Mouse (Mus musculus) myocyte (in vitro differentiated cells): ENCODE data around the gene Rnaseh2b.

ENCODE experiments used
- CEBPB ChIP-seq: IDR thresholded peaks from 2 replicates; pipeline ENCODE4 v1.6.1; 2011; ENCODE audit warnings: mild to moderate bottlenecking, moderate library complexity; ENCODE audit not compliant: poor library complexity, insufficient read depth, severe bottlenecking
- E2F4 ChIP-seq: IDR thresholded peaks from one replicate; pipeline ENCODE4 v1.6.1; 2011; ENCODE audit warnings: mild to moderate bottlenecking, control low read depth, moderate library complexity; ENCODE audit not compliant: insufficient read depth
- MAX ChIP-seq: IDR thresholded peaks from one replicate; pipeline ENCODE4 v1.6.1; 2011; ENCODE audit warnings: low read depth, mild to moderate bottlenecking, control low read depth
- MYOD1 ChIP-seq, 3 experiments: IDR thresholded peaks; one replicate each; pipeline ENCODE4 v1.6.1; 2011; ENCODE audit warnings: control low read depth in 2 of 3, low read depth in 2 of 3, mild to moderate bottlenecking in 2 of 3, moderate library complexity in 1 of 3; ENCODE audit not compliant: insufficient read length in 2 of 3, control insufficient read depth in 1 of 3
- MYOG ChIP-seq, 3 experiments: IDR thresholded peaks; one replicate each; pipeline ENCODE4 v1.6.1; 2011; ENCODE audit warnings: control low read depth in 2 of 3, low read depth in 2 of 3, mild to moderate bottlenecking in 2 of 3; ENCODE audit not compliant: insufficient read length in 2 of 3, control insufficient read depth in 1 of 3, insufficient read depth in 1 of 3
- POLR2A ChIP-seq: IDR thresholded peaks from one replicate; pipeline ENCODE4 v1.6.1; 2011; ENCODE audit warnings: low read depth, mild to moderate bottlenecking, control low read depth, moderate library complexity; ENCODE audit not compliant: insufficient read length
- POLR2AphosphoS2 ChIP-seq: IDR thresholded peaks from one replicate; pipeline ENCODE4 v1.6.1; 2011; ENCODE audit warnings: low read depth, control low read depth; ENCODE audit not compliant: insufficient read length
- REST ChIP-seq: IDR thresholded peaks from one replicate; pipeline ENCODE4 v1.6.1; 2011; ENCODE audit warnings: mild to moderate bottlenecking, control low read depth, moderate library complexity; ENCODE audit not compliant: insufficient read depth, insufficient read length
- SRF ChIP-seq: IDR thresholded peaks from one replicate; pipeline ENCODE4 v1.6.1; 2011; ENCODE audit warnings: low read depth; ENCODE audit not compliant: control insufficient read depth, insufficient read length
- TCF12 ChIP-seq: IDR thresholded peaks from one replicate; pipeline ENCODE4 v1.6.1; 2011; ENCODE audit warnings: mild to moderate bottlenecking, control low read depth; ENCODE audit not compliant: poor library complexity, insufficient read depth, severe bottlenecking
- TCF3 ChIP-seq: IDR thresholded peaks from one replicate; pipeline ENCODE4 v1.6.1; 2011; ENCODE audit warnings: low read depth, control low read depth; ENCODE audit not compliant: insufficient read length
- USF1 ChIP-seq: IDR thresholded peaks from one replicate; pipeline ENCODE4 v1.6.1; 2011; ENCODE audit warnings: low read depth, mild to moderate bottlenecking, control low read depth, moderate library complexity

DNA sequence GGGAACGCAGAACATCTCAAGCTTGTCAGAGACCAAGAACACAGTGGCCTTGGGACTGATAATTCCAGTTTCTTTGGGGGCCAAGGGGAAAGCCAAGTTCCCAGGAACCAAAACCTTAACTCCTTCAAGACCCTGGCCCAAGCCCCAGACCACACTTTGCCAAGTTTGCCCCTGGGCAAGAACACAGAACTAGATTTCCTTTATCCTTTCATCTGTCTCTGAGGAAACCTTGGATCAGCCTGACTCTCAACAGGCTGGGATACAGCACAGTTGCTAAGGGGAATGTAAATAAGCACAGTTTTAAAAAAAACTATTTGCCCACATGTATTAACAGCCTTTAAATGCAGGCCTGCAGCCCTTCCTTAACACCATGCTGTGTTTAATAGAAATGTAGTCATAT lies 15.2 kb downstream of the Rnaseh2b start:
- no peak for TF ChIP-seq TCF12
- no peak for TF ChIP-seq MAX
- no peak for TF ChIP-seq E2F4
- TF ChIP-seq POLR2A = no peak
- no peak for TF ChIP-seq USF1
- TF ChIP-seq POLR2AphosphoS2 = no peak
- no peak for TF ChIP-seq MYOG (IDR thresholded peaks at IDR 0.05; ENCODE audit: control insufficient read depth in 1 of 3, insufficient read depth in 1 of 3, insufficient read length in 2 of 3, low read depth in 2 of 3)
- no peak for TF ChIP-seq MYOD1 (IDR thresholded peaks at IDR 0.05; ENCODE audit: control insufficient read depth in 1 of 3, insufficient read length in 2 of 3, low read depth in 2 of 3)
- TF ChIP-seq TCF3 = no peak
- TF ChIP-seq CEBPB = no peak
- no peak for TF ChIP-seq REST
- TF ChIP-seq SRF = no peak
